Mouse (Mus musculus) fibroblast of lung, adult 2 months (primary cell): ENCODE results near the gene Grn.

Source experiments
- DNase-seq: peaks from one replicate; pipeline ENCODE4 v3.0.0-alpha.2; 2011; ENCODE audit warnings: low read depth

Grn gene

DNA sequence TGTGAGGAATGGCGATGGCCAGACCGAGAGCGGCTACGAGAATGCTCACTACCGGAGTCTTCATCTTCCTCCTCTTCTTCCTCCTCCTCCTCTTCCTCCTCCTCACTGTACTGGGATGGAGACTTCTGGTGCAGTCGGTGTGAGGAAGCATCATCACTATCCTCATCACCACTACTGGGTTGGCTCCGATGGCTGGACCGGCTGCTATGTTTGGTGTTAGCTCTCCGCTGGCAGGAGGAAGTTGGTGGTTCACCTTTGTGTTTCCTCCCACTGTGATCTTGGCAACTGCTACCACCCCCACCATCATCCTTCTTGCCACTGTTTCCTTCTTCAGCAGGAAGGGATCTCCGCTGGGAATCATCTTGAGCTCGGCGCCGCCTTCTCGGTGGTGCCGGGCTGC, 50.0 kb downstream of the Grn start:
- no peak for DNase-seq

DNA sequence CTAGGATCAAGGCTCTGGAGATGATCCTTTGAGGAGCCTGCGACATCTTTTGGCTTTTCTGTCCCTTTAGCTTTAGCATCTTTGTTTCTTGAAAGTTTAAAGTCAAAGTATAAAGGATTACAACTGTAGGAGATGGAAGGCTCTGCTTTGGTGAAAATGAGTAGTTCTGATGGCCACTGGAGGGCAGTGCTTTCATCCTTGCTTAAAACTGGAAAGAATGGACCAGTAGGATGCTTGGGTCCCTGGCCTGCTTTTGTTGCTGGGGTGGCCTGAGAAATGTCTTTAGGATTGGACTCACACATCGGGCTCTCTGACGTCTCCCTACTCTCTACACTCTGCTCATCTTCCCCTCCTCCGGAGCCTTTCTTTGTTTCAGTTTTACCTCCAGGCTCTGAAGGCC, 50.8 kb downstream of the Grn start:
- DNase-seq = no peak

DNA sequence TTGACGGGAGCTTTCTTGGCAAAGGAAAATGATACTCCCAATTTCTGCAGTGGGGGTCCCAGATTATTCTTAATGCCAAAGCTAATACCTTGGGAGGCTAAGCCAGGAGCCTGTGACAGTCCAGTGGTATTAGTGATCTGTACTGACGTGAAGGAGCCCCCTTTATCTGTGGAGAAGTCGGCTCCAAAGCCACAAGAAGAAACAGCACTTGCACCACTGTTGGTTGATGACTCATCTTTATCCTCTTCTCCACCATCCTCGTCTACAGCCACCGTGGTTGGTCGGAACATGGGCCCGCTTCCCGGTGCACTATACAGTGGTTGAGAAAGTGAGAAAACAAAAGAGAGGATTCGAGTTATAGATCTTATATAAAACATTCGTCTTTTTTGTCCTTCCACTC, 51.7 kb downstream of the Grn start:
- no peak for DNase-seq
